Mouse (Mus musculus) myocyte (in vitro differentiated cells): ENCODE data around the gene Col9a3. TPM values are rescaled to one million over a fixed set of nuclear protein-coding genes. Genes with fewer than 3 reads are reported as not detected.

Experiments used
- H3K27me3 ChIP-seq: one replicate; pipeline ENCODE4 v1.6.1; 2011; ENCODE audit not compliant: control insufficient read depth, insufficient read depth, insufficient read length
- H3K36me3 ChIP-seq: one replicate; pipeline ENCODE4 v1.6.1; 2011; ENCODE audit not compliant: control insufficient read depth, insufficient read depth
- H3K4me2 ChIP-seq: one replicate; pipeline ENCODE4 v1.6.1; 2011; ENCODE audit warnings: low read depth, control low read depth
- H3K4me3 ChIP-seq: one replicate; pipeline ENCODE4 v1.5.1; 2011; ENCODE audit warnings: mild to moderate bottlenecking, control low read depth, moderate library complexity
- H3K79me2 ChIP-seq: one replicate; pipeline ENCODE4 v1.6.1; 2011; ENCODE audit not compliant: control insufficient read depth, insufficient read depth
- H3ac ChIP-seq: one replicate; pipeline ENCODE4 v1.6.1; 2011; ENCODE audit not compliant: control insufficient read depth, insufficient read length
- CEBPB ChIP-seq: IDR thresholded peaks from 2 replicates; pipeline ENCODE4 v1.6.1; 2011; ENCODE audit warnings: mild to moderate bottlenecking, moderate library complexity; ENCODE audit not compliant: poor library complexity, insufficient read depth, severe bottlenecking
- E2F4 ChIP-seq: IDR thresholded peaks from one replicate; pipeline ENCODE4 v1.6.1; 2011; ENCODE audit warnings: mild to moderate bottlenecking, control low read depth, moderate library complexity; ENCODE audit not compliant: insufficient read depth
- MAX ChIP-seq: IDR thresholded peaks from one replicate; pipeline ENCODE4 v1.6.1; 2011; ENCODE audit warnings: low read depth, mild to moderate bottlenecking, control low read depth
- MYOD1 ChIP-seq, 3 experiments: IDR thresholded peaks; one replicate each; pipeline ENCODE4 v1.6.1; 2011; ENCODE audit warnings: control low read depth in 2 of 3, low read depth in 2 of 3, mild to moderate bottlenecking in 2 of 3, moderate library complexity in 1 of 3; ENCODE audit not compliant: insufficient read length in 2 of 3, control insufficient read depth in 1 of 3
- MYOG ChIP-seq, 3 experiments: IDR thresholded peaks; one replicate each; pipeline ENCODE4 v1.6.1; 2011; ENCODE audit warnings: control low read depth in 2 of 3, low read depth in 2 of 3, mild to moderate bottlenecking in 2 of 3; ENCODE audit not compliant: insufficient read length in 2 of 3, control insufficient read depth in 1 of 3, insufficient read depth in 1 of 3
- POLR2A ChIP-seq: IDR thresholded peaks from one replicate; pipeline ENCODE4 v1.6.1; 2011; ENCODE audit warnings: low read depth, mild to moderate bottlenecking, control low read depth, moderate library complexity; ENCODE audit not compliant: insufficient read length
- POLR2AphosphoS2 ChIP-seq: IDR thresholded peaks from one replicate; pipeline ENCODE4 v1.6.1; 2011; ENCODE audit warnings: low read depth, control low read depth; ENCODE audit not compliant: insufficient read length
- REST ChIP-seq: IDR thresholded peaks from one replicate; pipeline ENCODE4 v1.6.1; 2011; ENCODE audit warnings: mild to moderate bottlenecking, control low read depth, moderate library complexity; ENCODE audit not compliant: insufficient read depth, insufficient read length
- SRF ChIP-seq: IDR thresholded peaks from one replicate; pipeline ENCODE4 v1.6.1; 2011; ENCODE audit warnings: low read depth; ENCODE audit not compliant: control insufficient read depth, insufficient read length
- TCF12 ChIP-seq: IDR thresholded peaks from one replicate; pipeline ENCODE4 v1.6.1; 2011; ENCODE audit warnings: mild to moderate bottlenecking, control low read depth; ENCODE audit not compliant: poor library complexity, insufficient read depth, severe bottlenecking
- TCF3 ChIP-seq: IDR thresholded peaks from one replicate; pipeline ENCODE4 v1.6.1; 2011; ENCODE audit warnings: low read depth, control low read depth; ENCODE audit not compliant: insufficient read length
- USF1 ChIP-seq: IDR thresholded peaks from one replicate; pipeline ENCODE4 v1.6.1; 2011; ENCODE audit warnings: low read depth, mild to moderate bottlenecking, control low read depth, moderate library complexity
- polyA plus RNA-seq: library from polyadenylated mRNA; unstranded; fragments of >200 nt; fragmentation: generic; extraction: Trizol; gene quantifications from one replicate; pipeline ENCODE4 v1.2.1, GENCODE M21; 2012; ENCODE audit warnings: missing spikeins

Col9a3 gene
- polyA plus RNA-seq, 1 experiment: 0.22 TPM

GRCm38 (mm10) chr2:180657394-180658013 is 59.9 kb downstream of the Col9a3 start:
- TF ChIP-seq MAX: no peak
- TF ChIP-seq MYOG (IDR thresholded peaks at IDR 0.05; ENCODE audit: control insufficient read depth in 1 of 3, insufficient read depth in 1 of 3, insufficient read length in 2 of 3, low read depth in 2 of 3): no peak
- TF ChIP-seq CEBPB: no peak
- TF ChIP-seq TCF12: no peak
- no peak for TF ChIP-seq REST
- no peak for TF ChIP-seq POLR2A
- TF ChIP-seq MYOD1 (IDR thresholded peaks at IDR 0.05; ENCODE audit: control insufficient read depth in 1 of 3, insufficient read length in 2 of 3, low read depth in 2 of 3): no peak
- TF ChIP-seq TCF3: no peak
- no peak for TF ChIP-seq SRF
- no peak for TF ChIP-seq E2F4
- TF ChIP-seq USF1: no peak
- no peak for TF ChIP-seq POLR2AphosphoS2
- H3K4me2 ChIP-seq: no peak overlapping the region
- no peak overlapping the region for H3ac ChIP-seq
- no peak overlapping the region for H3K4me3 ChIP-seq
- no peaks in the 10 kb centered on the region for H3K79me2 ChIP-seq
- peaks cover 7% of the 10 kb centered on the region for H3K36me3 ChIP-seq
- H3K27me3 ChIP-seq: peaks cover 4% of the 10 kb centered on the region

- Histone ChIP-seq H3K79me2 (no peaks in the 10 kb centered on the region), H3K4me2 (no peak overlapping the region), H3K4me3 (no peak overlapping the region), H3K27me3 (no peaks in the 10 kb centered on the region), H3K36me3 (peaks cover 7% of the 10 kb centered on the region), H3ac (no peak overlapping the region)
- TF ChIP-seq MYOG (IDR thresholded peaks at IDR 0.05; ENCODE audit: control insufficient read depth in 1 of 3, insufficient read depth in 1 of 3, insufficient read length in 2 of 3, low read depth in 2 of 3): no peak
- TF ChIP-seq CEBPB: no peak
- TF ChIP-seq POLR2AphosphoS2: no peak
- TF ChIP-seq TCF12: no peak
- TF ChIP-seq TCF3: no peak
- no peak for TF ChIP-seq USF1
- no peak for TF ChIP-seq SRF
- no peak for TF ChIP-seq E2F4
- no peak for TF ChIP-seq MYOD1 (IDR thresholded peaks at IDR 0.05; ENCODE audit: control insufficient read depth in 1 of 3, insufficient read length in 2 of 3, low read depth in 2 of 3)
- no peak for TF ChIP-seq REST
- no peak for TF ChIP-seq POLR2A
- TF ChIP-seq MAX: no peak
Observed at GRCm38 (mm10) chr2:180658381-180658780, 60.8 kb downstream of the Col9a3 start.

GRCm38 (mm10) chr2:180659353-180660150 is 62.0 kb downstream of the Col9a3 start:
- Histone ChIP-seq H3K36me3 (peaks cover 7% of the 10 kb centered on the region), H3K79me2 (no peaks in the 10 kb centered on the region), H3K4me3 (no peak overlapping the region), H3K27me3 (no peaks in the 10 kb centered on the region), H3K4me2 (no peak overlapping the region), H3ac (no peak overlapping the region)
- TF ChIP-seq MAX (no peak), POLR2AphosphoS2 (no peak), TCF12 (no peak), POLR2A (no peak), TCF3 (no peak), MYOD1 (IDR thresholded peaks at IDR 0.05; ENCODE audit: control insufficient read depth in 1 of 3, insufficient read length in 2 of 3, low read depth in 2 of 3) (no peak), REST (no peak), SRF (no peak)

GRCm38 (mm10) chr2:180660521-180660920 is 62.9 kb downstream of the Col9a3 start:
- no peak overlapping the region for H3ac ChIP-seq
- H3K4me2 ChIP-seq: no peak overlapping the region
- H3K36me3 ChIP-seq: peaks cover 7% of the 10 kb centered on the region
- H3K4me3 ChIP-seq: no peak overlapping the region
- no peaks in the 10 kb centered on the region for H3K79me2 ChIP-seq
- H3K27me3 ChIP-seq: no peaks in the 10 kb centered on the region
- TF ChIP-seq REST (no peak), MAX (no peak), MYOG (IDR thresholded peaks at IDR 0.05; ENCODE audit: control insufficient read depth in 1 of 3, insufficient read depth in 1 of 3, insufficient read length in 2 of 3, low read depth in 2 of 3) (no peak), CEBPB (no peak), E2F4 (no peak)
